Mouse (Mus musculus): ENCODE results near the gene Fgfr2. TPM values are rescaled to one million over a fixed set of nuclear protein-coding genes. Genes with fewer than 3 reads are reported as not detected.

The Fgfr2 gene
- total RNA-seq, 2 experiments from 2014 or later, result 2.1 to 3.9 TPM

GRCm38 (mm10) chr7:132009002-132009401, 1114.1 kb downstream of the Fgfr2 start:
- intact Hi-C loops (cut with DNase I), result no loop called here
- DNase-seq, result no peak

GRCm38 (mm10) chr7:132005996-132006696, 1117.0 kb downstream of the Fgfr2 start:
- intact Hi-C loops (cut with DNase I), result no loop called here
- no peak for DNase-seq

DNA sequence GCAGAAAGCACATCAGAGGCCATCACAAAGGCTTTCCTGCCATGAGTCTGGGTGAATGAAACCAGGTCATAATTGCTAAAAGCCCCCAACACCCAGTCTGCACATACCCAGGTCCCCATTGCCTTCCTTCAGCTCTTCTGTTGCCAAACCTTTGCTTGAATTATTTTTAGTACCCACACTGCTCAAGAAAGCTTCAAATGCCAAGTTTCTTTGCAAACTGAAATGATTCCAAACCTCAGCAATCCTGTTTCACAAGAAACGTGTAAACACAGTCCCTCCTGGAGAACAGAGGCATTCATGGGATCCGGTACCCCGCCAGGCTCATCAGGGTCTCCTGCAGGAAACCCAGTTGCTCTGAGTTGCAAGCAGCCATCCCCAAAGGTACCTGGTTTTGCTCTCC, 1130.3 kb downstream of the Fgfr2 start:
- no peak for DNase-seq
- intact Hi-C loops (cut with DNase I), result no loop called here

DNA sequence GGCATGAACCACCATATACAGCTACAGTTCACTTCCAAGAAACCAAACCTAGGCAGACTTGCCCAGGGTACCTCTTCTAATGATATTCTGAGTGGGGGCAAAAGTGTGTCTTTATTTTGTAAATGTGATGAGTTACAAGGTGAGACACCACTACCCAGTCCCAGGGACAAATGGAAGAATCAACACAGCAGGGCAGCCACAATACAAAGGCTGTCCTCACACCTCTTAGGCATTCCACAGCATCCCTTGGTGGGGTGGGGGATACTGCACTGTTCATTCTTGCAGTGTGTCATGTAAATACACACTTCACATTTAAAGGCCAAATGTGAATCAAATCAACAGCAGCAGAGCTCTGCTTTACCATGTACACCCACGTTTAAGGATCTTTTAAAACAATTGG, 1130.9 kb downstream of the Fgfr2 start:
- DNase-seq, result no peak
- intact Hi-C loops (cut with DNase I), result no loop called here

DNA sequence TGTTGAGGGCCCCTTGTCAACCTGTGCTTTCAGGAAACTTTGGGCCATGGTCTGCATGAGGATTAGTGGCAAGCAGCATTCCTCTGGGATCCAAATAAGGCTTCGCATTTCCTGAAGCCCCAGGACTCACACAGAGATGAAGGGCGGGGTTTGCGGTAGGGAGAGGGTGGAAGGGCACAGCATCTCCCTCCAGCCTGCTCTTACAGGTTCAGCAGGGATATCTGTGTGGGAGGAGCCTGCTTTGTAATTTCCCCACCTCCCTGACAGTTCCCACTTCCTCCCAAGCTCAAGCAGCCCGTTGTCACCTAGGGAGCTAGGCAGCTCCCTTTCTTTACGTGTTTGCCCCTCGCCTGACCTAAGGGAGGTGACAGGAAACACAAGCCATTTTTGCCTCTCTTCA, 1134.1 kb downstream of the Fgfr2 start:
- intact Hi-C loops (cut with DNase I), result no loop called here

DNA sequence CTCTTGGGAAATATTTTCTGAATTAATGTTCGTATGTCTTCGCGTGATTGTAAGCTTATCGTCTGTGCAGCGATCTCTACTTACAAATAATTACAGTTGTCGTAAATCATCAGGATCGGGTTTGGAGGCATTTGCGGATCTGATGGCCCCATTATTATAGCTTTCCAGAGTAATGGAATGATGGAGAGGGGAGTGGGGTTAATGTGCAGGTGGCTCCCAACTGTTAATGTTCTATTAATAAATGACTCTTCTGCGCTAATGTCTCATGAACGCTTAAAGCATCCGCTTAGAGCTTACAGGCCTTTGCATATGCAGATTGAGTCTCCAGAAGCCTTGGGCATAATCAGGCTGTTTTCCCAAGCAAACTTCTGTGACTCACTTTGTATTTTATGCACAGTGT, 1144.5 kb downstream of the Fgfr2 start:
- intact Hi-C loops (cut with DNase I), result no loop called here
- no peak for DNase-seq

More for the DNA sequence above, 1134.1 kb downstream of the Fgfr2 start:
- DNase-seq, result no peak

DNA sequence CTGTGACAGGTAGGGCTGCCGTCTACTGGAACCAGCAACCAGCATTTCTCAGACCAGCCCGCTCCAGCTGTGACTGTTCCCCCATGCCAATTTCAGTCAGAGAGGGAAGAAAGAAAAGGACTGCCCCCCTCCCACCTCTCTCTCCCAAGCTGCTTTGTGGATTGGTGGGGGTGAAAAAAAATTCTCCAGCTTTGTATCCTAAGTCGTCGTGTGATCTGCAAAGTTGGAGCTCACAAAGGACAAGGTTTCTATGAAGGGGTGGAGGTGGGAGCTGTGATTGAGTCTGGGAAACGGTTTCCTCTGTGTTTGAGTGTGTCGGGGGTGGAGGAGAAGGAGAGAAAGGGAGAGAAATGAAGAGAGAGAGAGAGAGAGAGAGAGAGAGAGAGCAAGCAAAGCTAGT, 1147.3 kb downstream of the Fgfr2 start:
- intact Hi-C loops (cut with DNase I), result no loop called here
- DNase-seq, result no peak

GRCm38 (mm10) chr7:131970255-131970654, 1152.9 kb downstream of the Fgfr2 start:
- intact Hi-C loops (cut with DNase I), result no loop called here
- no peak for DNase-seq

DNA sequence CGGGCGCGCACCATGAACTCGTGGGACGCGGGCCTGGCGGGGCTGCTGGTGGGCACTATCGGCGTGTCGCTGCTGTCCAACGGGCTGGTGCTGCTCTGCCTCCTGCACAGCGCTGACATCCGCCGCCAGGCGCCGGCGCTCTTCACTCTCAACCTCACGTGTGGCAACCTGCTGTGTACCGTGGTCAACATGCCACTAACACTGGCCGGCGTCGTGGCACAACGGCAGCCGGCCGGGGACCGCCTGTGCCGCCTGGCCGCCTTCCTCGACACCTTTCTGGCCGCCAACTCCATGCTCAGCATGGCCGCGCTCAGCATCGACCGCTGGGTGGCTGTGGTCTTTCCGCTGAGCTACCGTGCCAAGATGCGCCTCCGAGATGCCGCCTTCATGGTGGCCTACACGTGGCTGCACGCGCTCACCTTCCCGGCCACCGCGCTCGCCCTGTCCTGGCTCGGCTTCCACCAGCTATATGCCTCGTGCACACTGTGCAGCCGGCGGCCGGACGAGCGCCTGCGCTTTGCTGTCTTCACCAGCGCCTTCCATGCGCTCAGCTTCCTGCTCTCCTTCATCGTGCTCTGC, 1156.1 kb downstream of the Fgfr2 start:
- intact Hi-C loops (cut with DNase I), result no loop called here
- DNase-seq, result no peak

- intact Hi-C loops (cut with DNase I), result no loop called here
- DNase-seq, result no peak
These were observed 1156.9 kb downstream of the Fgfr2 start, which contains the start of gene Gpr26 for GRCm38 (mm10) chr7:131966023-131966915. Gene Gpr26 (plus strand): TSS chr7:131966460.

DNA sequence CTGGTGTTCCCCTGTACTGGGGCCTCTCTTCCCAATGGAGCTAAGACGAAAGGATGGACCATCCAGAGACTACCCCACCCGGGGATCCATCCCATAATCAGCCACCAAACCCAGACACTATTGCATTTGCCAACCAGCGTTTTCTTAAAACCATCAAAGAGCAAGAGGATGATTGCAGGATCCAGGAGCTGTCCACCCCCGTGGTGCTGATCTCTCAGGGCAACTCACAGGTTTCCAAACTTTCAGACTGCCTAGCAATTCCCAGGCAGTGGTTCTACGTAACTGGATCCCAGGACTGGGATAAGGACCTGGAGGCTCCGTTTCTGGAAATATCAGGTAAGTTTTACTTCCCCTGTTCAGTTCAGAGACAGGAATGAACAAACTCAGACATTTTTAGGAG, 1162.6 kb downstream of the Fgfr2 start:
- intact Hi-C loops (cut with DNase I), result no loop called here
- peak; percentile 46 to 59 for DNase-seq

DNA sequence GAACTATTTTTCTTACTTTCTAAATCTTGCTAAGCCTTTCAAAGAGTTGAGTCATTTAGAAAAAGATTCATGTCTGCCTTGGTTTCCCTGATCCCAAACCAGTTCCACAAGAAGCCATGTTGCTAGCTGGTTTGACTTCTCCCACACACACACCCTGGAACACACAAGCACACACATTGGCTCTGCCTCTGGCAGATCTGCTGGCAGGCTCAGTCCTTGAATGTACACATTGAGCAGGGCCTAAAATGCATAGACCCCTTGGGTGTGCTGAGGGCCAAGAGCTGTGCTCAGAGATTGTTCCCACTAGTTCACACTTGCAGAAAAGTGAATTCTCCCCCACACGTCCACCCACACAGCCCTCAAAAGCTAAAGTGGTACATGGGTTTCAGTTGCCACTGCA, 1164.4 kb downstream of the Fgfr2 start:
- intact Hi-C loops (cut with DNase I), result no loop called here
- DNase-seq, result no peak

GRCm38 (mm10) chr7:131953402-131953801, 1169.7 kb downstream of the Fgfr2 start:
- intact Hi-C loops (cut with DNase I), result no loop called here
- DNase-seq, result no peak

GRCm38 (mm10) chr7:131951131-131951530, 1172.0 kb downstream of the Fgfr2 start:
- intact Hi-C loops (cut with DNase I), result no loop called here
- no peak for DNase-seq

DNA sequence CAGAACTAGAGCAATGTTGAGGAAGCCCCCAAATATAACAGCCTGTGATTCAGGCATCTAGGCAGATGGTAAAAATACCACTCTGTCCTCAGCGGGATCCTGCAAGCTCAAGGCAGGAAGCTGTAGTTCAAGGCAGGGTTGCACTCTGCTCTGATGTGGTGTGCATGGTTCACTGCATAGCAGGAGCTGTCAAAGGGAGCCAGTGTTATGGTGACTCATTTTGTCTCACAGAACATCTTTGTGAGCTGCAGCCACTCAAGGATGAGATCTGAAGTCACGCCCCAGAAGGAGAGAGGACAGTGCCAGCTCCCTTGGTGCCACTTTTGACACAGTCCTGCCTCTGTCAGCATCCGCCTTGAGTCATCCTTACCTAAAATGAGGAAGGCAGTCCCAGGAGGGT, 1185.5 kb downstream of the Fgfr2 start:
- intact Hi-C loops (cut with DNase I), result no loop called here
- DNase-seq, result no peak

- intact Hi-C loops (cut with DNase I), result no loop called here
- no peak for DNase-seq
These were observed 1195.7 kb downstream of the Fgfr2 start for GRCm38 (mm10) chr7:131927288-131928050.

DNA sequence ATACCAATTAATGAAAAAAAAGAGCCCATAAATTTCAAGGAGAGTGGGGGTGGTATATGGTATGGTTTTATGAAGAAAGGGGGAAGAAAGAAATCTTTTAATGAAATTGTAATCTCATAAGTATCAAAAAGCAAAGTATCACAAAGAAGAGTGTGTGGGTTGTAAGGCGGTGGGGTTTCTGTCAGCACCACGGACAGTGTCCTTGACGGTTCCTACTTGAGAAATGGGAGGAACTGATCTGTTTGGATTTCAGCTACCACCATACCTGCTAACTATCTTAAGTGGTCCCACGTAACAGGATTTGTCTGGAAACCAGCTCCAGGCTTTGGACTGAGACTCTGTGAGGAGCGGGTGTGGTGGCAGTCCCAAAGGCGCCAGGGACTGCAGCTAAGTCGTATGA, 1205.8 kb downstream of the Fgfr2 start:
- intact Hi-C loops (cut with DNase I), result no loop called here
- DNase-seq, result no peak

- DNase-seq, result no peak
- intact Hi-C loops (cut with DNase I), result loop anchor here (10.0 kb wide), 1 partner anchor 725 kb away; no protein-coding TSS in a partner anchor
These were observed 1213.5 kb downstream of the Fgfr2 start for GRCm38 (mm10) chr7:131909611-131910010.

GRCm38 (mm10) chr7:131906499-131907190, 1216.5 kb downstream of the Fgfr2 start:
- intact Hi-C loops (cut with DNase I), result loop anchor here (10.0 kb wide), 1 partner anchor 728 kb away; no protein-coding TSS in a partner anchor
- DNase-seq, result no peak

GRCm38 (mm10) chr7:131899356-131899755, 1223.8 kb downstream of the Fgfr2 start:
- peak; percentile 56 to 75 for DNase-seq
- intact Hi-C loops (cut with DNase I), result loop anchor here (1.0 to 2.0 kb wide), 2 partner anchors 314 to 653 kb away; no protein-coding TSS in a partner anchor

Data from heart, postnatal 14 days (tissue).